Mouse (Mus musculus): Measurements from ENCODE around the gene Lmnb2.

GRCm38 (mm10) chr10:80958979-80959637 lies 41.1 kb upstream of the Lmnb2 start:
- TF ChIP-seq CTCF (IDR thresholded peaks at IDR 0.05; ENCODE audit: control insufficient read depth, insufficient read depth, insufficient read length) (no peak), MAX (IDR thresholded peaks at IDR 0.05) (no peak), MYOG (IDR thresholded peaks at IDR 0.05; ENCODE audit: control insufficient read depth, extremely low read depth, insufficient read length) (no peak)

Measured in C2C12 (cell line).